Mouse (Mus musculus): ENCODE data around the gene Dock7.
A peak's percentile ranks its signal among the peaks of the same experiment; 100 is the strongest.

Gene Dock7

DNA sequence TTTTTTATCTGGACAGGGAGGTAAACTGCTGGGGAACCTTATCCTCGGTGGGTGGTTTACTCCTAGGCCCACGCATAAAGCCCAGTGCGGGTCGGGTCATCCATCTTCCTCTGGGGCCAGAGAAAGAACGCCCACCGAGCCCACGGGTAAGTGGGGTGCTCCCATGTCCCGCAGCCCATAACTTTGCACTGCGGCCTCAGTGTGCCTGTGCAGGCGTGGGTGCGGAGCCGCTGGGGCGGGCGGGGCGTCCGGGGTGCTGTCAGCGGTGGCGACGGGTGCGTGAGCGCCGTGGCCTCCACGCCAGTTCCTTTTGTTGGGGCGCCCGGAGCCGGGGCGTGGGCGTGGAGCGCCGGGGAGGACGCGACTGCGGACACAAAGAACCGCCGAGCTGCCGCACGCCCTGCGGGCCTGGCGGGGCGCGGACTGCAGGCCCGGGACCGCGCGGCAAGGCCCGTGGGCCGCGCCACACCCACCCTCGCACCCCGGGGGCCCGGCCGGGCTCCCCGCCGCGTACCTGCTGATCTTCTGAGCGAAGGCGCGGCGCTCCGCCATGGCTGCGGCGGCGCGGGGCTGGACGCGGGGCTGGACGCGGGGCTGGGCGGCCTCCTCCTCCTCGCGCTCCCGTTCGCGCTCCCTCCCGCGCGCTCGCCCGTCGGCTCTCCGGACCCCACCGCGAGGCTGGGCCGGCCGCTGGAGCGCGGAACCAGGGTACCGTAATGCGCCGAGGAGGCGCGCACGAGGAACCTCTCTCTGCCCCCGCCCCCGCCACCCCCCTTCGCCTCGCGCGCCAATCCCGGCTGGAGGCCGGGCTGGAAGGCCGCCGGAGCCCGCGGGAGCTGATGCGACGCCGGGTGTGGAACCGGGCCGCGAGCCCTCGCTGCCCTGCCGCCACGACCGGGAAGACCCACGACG is at the start of gene Dock7:
Gene Dock7, minus strand, starts transcription at position 705 of the 912 bp plus-strand sequence.
- peak; percentile 23 to 33 for DNase-seq

DNA sequence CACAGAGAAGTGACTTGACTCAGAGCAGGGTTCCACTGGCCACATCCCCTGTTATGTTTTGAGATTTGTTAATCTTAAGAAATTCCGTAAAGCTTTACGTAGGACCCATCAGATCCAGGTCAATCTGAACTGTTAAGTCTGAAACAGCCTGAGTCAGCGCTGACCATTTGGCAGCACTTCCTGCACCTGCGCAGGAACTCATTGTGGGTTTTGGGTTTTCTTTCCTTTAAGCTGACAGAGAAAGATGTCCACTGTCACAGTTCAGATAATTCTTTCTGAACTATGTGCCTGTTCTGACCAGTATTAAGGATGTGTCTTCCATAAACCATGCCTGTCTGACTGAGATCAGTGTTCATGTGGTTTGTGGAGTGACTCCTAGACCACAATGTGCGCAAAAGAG is 48.2 kb upstream of the Dock7 start:
- DNase-seq, result no peak

DNA sequence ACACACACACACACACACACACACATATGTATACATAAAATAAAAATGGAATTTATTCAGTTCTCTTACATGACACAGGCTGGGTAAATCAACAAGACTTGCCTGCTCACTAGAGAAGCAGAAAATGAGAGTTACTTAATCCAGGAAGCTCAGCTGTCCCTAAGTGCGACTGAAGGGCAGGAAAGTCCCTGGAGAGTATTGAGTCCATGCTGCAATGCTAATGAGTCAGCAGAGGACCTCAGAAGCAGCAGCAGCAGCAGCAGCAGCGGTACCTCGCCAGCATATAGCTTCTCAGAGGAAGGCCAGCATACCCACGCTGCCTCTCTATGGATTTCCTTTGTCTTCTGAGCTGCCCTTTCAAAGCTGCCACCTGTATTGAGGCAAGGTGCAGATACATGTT is 42.8 kb upstream of the Dock7 start:
- no peak for DNase-seq

- no peak for DNase-seq
Measured at GRCm38 (mm10) chr4:99163001-99163400, 42.3 kb upstream of the Dock7 start.

DNA sequence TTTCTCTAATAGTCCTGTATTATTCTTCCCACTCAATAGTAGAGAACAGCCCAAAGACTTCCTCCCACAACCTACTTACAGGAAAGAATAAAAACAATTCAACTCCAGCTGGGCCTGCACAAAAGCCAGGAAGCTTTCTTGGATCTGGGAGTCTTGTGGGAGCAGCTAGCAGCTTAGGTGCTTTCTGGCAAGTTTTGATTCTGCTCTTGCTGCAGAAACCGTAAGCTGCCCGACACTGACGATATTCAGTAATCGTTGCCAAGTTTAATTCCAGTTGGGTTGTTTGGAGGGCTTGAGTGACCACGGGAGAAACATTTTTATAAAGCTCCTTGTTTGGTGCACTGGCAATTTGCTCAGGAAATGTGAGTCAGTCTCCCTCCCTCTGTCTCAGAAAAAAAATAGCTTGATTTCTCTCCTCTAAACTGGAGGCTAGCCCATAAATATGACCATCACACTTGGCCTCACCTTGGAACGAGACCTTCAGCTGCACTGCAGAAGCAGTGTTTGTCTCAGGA is 40.8 kb upstream of the Dock7 start:
- no peak for DNase-seq

DNA sequence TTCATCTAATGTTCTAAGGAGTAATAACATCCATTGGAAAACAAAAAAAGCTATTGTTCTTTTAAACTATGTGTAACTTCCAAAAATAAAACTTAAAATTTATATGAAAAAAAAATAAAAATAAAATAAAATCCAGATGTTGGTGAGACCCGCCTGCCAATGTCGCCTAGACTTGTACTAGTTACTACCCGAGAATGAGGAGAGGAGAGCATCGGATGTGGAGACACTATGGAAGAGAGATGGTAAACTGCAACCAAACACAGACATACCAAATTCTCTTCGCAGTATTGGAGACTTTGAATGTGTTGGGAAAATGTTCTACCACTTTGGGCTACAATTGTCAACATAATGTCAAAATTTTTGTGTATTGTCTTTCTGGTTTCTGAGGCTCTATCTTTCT is 40.2 kb upstream of the Dock7 start:
- no peak for DNase-seq

DNA sequence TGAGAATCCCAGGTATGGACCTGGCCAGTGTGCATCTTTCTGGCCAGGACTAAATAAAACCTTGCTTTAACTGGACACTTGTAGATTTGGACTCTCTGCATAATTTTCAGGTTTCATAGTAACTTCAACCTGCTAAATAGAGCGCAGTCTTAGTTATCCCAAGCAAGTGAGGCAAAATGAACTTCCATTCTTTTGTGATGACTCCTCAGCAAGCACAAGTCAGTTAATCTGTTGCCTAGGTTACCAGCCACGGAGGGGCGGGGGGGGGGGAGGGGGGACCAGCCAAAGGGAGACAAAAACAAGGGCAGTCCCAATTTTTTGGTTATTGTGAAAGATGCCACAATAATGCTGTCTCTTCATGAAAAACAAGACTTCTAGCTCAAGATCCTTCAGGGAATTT is 39.7 kb upstream of the Dock7 start:
- DNase-seq, result no peak

GRCm38 (mm10) chr4:99158495-99158894 is 37.8 kb upstream of the Dock7 start:
- no peak for DNase-seq

GRCm38 (mm10) chr4:99156641-99157307 is 36.1 kb upstream of the Dock7 start:
- no peak for DNase-seq

GRCm38 (mm10) chr4:99151885-99152558 is 31.3 kb upstream of the Dock7 start:
- no peak for DNase-seq

DNA sequence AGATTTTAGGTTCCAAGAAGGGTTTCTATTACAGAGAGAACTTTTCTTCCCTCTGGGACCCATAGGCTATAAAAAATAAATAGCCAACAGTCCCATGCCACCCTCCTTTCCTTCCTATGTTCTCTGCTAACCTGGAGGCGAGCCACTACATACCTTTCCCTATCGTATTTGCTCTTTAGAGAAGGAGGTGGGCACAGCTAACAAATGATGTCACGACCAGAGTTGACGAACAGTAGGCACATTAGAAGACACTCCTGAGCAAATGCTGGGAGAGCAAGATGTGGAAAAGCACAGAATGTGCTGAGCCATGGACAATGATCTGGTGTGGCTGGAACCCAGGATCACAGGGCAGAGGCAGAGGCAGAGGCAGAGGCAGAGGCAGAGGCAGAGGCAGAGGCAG is 30.7 kb upstream of the Dock7 start:
- no peak for DNase-seq

GRCm38 (mm10) chr4:99143323-99143722 is 22.6 kb upstream of the Dock7 start:
- no peak for DNase-seq

GRCm38 (mm10) chr4:99141578-99141977 is 20.9 kb upstream of the Dock7 start:
- no peak for DNase-seq

DNA sequence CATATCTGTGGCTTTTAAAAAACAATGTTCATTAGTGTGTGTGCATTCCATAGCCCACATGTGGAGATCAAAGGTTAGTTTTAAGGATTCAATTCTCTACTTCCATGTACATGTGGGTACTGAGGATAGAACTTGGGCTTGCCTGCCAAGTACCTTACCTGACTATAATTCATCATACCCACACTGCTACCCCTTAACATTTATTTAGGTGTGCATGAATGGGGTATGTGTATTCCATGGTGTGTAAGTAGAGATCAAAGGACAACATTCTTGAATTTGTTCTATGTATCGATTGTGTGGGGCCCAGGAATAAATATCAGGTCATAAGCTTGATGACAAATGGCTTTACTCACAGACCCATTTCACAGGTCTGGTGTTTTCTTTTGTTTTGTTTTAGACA is 20.5 kb upstream of the Dock7 start:
- no peak for DNase-seq

- no peak for DNase-seq
Measured at GRCm38 (mm10) chr4:99137986-99138641, 17.4 kb upstream of the Dock7 start.

- no peak for DNase-seq
Measured at GRCm38 (mm10) chr4:99134522-99134921, 13.8 kb upstream of the Dock7 start.

- DNase-seq, result no peak
Measured at GRCm38 (mm10) chr4:99133326-99133725, 12.6 kb upstream of the Dock7 start.

DNA sequence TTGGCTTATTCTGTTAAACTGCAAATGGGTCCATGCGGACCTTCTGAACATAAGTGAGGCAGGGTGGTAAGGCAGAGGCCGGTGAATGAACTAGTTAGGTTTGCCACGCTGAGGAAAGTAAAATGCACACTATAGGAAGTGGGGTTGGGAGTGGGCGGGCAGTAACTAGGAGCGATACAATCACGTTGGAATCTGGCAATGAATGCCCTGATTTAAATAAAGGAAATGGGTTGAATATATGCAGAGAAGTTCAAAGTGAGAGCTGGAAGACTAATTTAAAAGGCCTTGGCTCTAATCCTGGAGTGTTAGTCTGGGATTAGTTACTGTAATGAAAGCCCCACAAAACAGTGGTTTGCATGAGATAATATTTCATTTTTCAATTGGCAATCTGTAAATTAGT is 12.0 kb upstream of the Dock7 start:
- no peak for DNase-seq

DNA sequence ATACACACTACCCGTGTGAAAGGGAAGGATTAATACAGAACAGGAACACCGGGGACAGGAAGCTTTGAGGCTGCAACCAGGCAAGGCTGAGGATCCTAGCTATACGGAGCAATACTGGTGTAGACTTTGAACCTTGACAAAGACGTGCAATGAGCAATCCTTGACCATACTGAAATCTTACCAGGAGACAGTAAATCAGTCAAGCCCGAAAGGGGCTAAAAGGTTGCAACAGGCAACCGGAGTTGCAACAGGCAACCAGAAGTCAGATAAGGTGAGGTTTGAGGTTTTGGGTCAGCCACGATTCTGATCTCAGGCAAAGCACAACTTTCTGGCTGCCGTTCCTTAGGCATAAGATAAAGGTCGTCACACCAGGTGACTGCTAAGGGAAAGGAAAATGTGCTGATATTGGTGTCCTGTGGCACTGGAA is 10.5 kb upstream of the Dock7 start:
- no peak for DNase-seq

DNA sequence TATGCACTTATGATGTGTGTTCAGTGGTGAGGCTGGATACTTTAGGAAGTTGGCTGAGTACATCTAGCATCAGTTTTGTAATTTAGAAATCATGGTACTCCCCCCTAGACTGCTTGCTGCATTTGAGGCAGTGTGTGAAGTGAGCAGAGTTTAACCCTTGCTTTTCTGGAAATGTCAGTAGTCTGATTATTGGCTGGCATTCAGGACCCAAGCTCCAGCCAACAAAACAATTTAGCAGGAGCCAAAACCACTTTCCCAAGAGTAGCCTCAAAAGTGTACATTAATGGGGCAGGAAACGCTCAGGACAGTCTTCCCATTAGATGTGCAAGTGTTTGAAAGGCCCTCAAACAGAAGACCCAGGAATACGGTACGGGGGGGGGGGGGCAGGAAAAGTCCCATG is 2.8 kb upstream of the Dock7 start:
- DNase-seq, result no peak

- DNase-seq, result no peak
Measured at GRCm38 (mm10) chr4:99122786-99123185, 2.1 kb upstream of the Dock7 start.

GRCm38 (mm10) chr4:99122047-99122446 is 1.3 kb upstream of the Dock7 start:
- DNase-seq, result no peak
